Mouse (Mus musculus) forebrain, embryonic 15.5 days (tissue): Measurements from ENCODE around the gene Tenm4. TPM values are rescaled to one million over a fixed set of nuclear protein-coding genes. Genes with fewer than 3 reads are reported as not detected.
"Not testable (repeated sequence)": the region's sequence is repeated elsewhere in the genome, so short reads cannot be mapped to it uniquely, and the experiment has no call there.

Experiments used
- ATAC-seq: fragments of 200-750 bp; cut with Nextera tagmentation; replicated peaks from 2 replicates; pipeline ENCODE4 v1.8.0; 2017; ENCODE audit warnings: mild to moderate bottlenecking, moderate TSS enrichment, moderate library complexity
- H3K27ac ChIP-seq: fragments of 300-500 bp; sonication (generic); replicated peaks from 2 replicates; pipeline ENCODE4 v1.5.1; 2015; ENCODE audit warnings: mild to moderate bottlenecking, inconsistent platforms
- H3K27me3 ChIP-seq: fragments of 300-500 bp; sonication (generic); 2 replicates; pipeline ENCODE4 v1.6.1; 2015; ENCODE audit warnings: inconsistent platforms
- H3K36me3 ChIP-seq: fragments of 300-500 bp; sonication (generic); 2 replicates; pipeline ENCODE4 v1.6.1; 2015; ENCODE audit warnings: mild to moderate bottlenecking, inconsistent platforms
- H3K4me1 ChIP-seq: fragments of 300-500 bp; sonication (generic); 2 replicates; pipeline ENCODE4 v1.6.1; 2015; ENCODE audit warnings: inconsistent platforms
- H3K4me2 ChIP-seq: fragments of 300-500 bp; sonication (generic); replicated peaks from 2 replicates; pipeline ENCODE4 v1.6.1; 2015; ENCODE audit warnings: mild to moderate bottlenecking, inconsistent platforms
- H3K4me3 ChIP-seq: fragments of 300-500 bp; sonication (generic); 2 replicates; pipeline ENCODE4 v1.5.1; 2015; ENCODE audit warnings: mild to moderate bottlenecking, inconsistent platforms
- H3K9ac ChIP-seq: fragments of 300-500 bp; sonication (generic); replicated peaks from 2 replicates; pipeline ENCODE4 v1.6.1; 2015; ENCODE audit warnings: mild to moderate bottlenecking, inconsistent platforms
- H3K9me3 ChIP-seq: fragments of 300-500 bp; sonication (generic); 2 replicates; pipeline ENCODE4 v1.6.1; 2016; ENCODE audit warnings: inconsistent platforms
- WGBS: fragments of 180-500 bp; shearing (Covaris S2); methylation state at CpG from one replicate; pipeline ENCODE4 v1.1.7; 2015; ENCODE audit warnings: mixed read lengths; 5-methylcytosine and 5-hydroxymethylcytosine counted together
- microRNA counts: library from miRNA; unstranded; fragments of <30 nt; microRNA quantifications from one replicate; lab custom pipeline; 2016
- microRNA-seq: library from miRNA; unstranded; fragments of <30 nt; microRNA quantifications from one replicate; pipeline ENCODE4, GENCODE M21; 2016
- polyA plus RNA-seq: library from polyadenylated mRNA; unstranded; fragments of >200 nt; fragmentation: Nextera tagmentation; extraction: Ambion mirVana; gene quantifications from 2 replicates; pipeline ENCODE4 v1.2.1, GENCODE M21; 2015

The Tenm4 gene
- polyA plus RNA-seq, 1 experiment from 2014 or later: 103 TPM

- Histone ChIP-seq H3K9me3 (no peaks in the 10 kb centered on the region), H3K36me3 (no peaks in the 10 kb centered on the region), H3K4me3 (no peak overlapping the region), H3K9ac (no peak overlapping the region), H3K4me2 (no peak overlapping the region), H3K27me3 (no peaks in the 10 kb centered on the region), H3K27ac (no peak overlapping the region), H3K4me1 (0 out of 2 replicates have a peak, but pooled peaks cover 5% of the 10 kb centered on the region)
- ATAC-seq: peak; percentile 67
- 0% methylated on average over 2 of the region's 2 CpGs for WGBS
Observed at GRCm38 (mm10) chr7:96915452-96916105, 744.5 kb downstream of the Tenm4 start.

GRCm38 (mm10) chr7:96920447-96921095 lies 749.5 kb downstream of the Tenm4 start:
- ATAC-seq: peak; percentile 63; the same call in 1 of the 2 replicates

DNA sequence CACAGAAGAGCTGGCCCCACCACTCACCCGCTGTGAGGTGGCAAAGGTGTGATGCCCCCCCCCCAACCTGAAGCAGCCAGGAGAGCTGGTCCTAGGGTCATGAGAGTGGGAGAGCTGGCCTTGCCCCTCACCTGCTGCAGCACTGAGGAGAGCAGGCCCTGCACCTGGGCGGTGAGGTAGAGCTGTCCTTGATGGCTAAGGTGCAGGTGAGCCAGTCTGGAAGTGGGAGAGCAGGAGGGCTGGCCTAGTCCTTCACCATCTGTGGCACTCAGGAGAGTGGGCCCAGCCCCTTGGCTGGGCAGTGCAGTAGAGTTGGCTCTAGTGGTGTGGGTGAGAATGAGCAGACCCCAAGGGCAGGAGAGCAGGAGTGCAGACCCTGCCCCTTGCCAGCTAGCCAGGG lies 751.9 kb downstream of the Tenm4 start:
- Histone ChIP-seq H3K4me1 (0 out of 2 replicates have a peak, but pooled peaks cover 5% of the 10 kb centered on the region), H3K27ac (no peak overlapping the region), H3K9ac (no peak overlapping the region), H3K27me3 (no peaks in the 10 kb centered on the region), H3K4me3 (no peak overlapping the region), H3K4me2 (no peak overlapping the region), H3K36me3 (no peaks in the 10 kb centered on the region), H3K9me3 (no peaks in the 10 kb centered on the region)
- 95% methylated on average over 2 of the region's 2 CpGs for WGBS
- ATAC-seq: no peak

More at GRCm38 (mm10) chr7:96920447-96921095, 749.5 kb downstream of the Tenm4 start:
- Histone ChIP-seq H3K4me3 (no peak overlapping the region), H3K4me1 (0 out of 2 replicates have a peak, but pooled peaks cover 5% of the 10 kb centered on the region), H3K9ac (no peak overlapping the region), H3K27me3 (no peaks in the 10 kb centered on the region), H3K9me3 (no peaks in the 10 kb centered on the region), H3K4me2 (no peak overlapping the region), H3K27ac (no peak overlapping the region), H3K36me3 (no peaks in the 10 kb centered on the region)
- WGBS: 35% methylated on average over 7 of the region's 7 CpGs

- H3K4me2 ChIP-seq: no peak overlapping the region
- 7% methylated on average over 5 of the region's 5 CpGs for WGBS
- H3K4me3 ChIP-seq: no peak overlapping the region
- no peaks in the 10 kb centered on the region for H3K4me1 ChIP-seq
- no peak for ATAC-seq
- H3K27me3 ChIP-seq: no peaks in the 10 kb centered on the region
- no peaks in the 10 kb centered on the region for H3K36me3 ChIP-seq
- H3K9ac ChIP-seq: no peak overlapping the region
- no peak overlapping the region for H3K27ac ChIP-seq
- no peaks in the 10 kb centered on the region for H3K9me3 ChIP-seq
Observed at GRCm38 (mm10) chr7:96943715-96944377, 772.8 kb downstream of the Tenm4 start.

- H3K4me2 ChIP-seq, H3K9ac ChIP-seq, H3K4me3 ChIP-seq, H3K9me3 ChIP-seq, ATAC-seq, H3K27ac ChIP-seq, H3K27me3 ChIP-seq, H3K4me1 ChIP-seq, H3K36me3 ChIP-seq: not testable (repeated sequence)
- 91% methylated on average over 8 of the region's 8 CpGs for WGBS
Observed at GRCm38 (mm10) chr7:96946501-96946900, 775.5 kb downstream of the Tenm4 start.

DNA sequence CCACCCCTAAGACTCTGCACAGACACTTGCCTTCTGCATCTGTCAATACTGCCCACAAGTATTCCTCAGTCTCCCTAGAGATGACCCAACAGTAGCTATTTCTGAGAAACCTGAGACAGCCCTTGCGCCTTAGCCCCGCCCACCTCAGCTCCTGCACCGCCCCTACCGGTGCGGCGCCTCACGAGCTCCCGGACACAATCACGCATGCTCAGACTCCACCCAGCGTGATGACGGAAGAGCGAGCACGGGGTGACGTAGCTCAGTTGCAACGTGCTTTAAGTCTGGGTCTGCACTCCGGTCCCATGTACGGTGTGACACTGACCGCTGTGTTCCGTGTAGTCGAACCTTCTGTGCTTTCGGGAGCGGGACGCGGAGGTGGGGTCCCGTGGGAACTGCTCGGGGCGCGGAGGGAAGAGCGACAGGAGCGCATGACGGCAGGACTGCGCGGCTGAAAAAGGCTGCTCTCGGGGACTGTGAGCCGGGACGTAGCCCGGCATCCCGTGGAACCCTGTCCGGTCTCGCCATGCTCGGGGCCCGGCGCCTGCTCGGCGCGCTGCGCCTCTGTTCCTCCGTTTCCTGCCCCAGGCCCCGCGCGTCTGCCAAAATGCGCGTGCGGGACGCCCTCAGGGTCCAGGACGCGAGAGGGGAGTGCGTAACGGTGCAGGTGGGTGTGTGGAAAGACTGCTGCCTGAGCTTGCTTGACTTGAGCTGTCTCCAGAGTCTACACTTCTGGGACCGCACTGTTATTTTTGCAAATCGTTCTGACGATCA lies 780.4 kb downstream of the Tenm4 start, which contains the start of gene Nars2:
TSS of gene Nars2 (plus strand) at position 225 of the 771 bp plus-strand sequence.
- peak; percentile 100 for ATAC-seq
- Histone ChIP-seq H3K9ac (peak within 1 kb of the TSS; percentile 79), H3K4me3 (peak within 1 kb of the TSS; percentile 71), H3K36me3 (no peaks in the 10 kb centered on the region), H3K4me2 (peak within 1 kb of the TSS; percentile 74), H3K9me3 (no peaks in the 10 kb centered on the region), H3K27ac (peak within 1 kb of the TSS; percentile 75), H3K27me3 (no peaks in the 10 kb centered on the region), H3K4me1 (peaks cover 24% of the 10 kb centered on the region)
- under 1% methylated on average over 62 of the region's 62 CpGs for WGBS

DNA sequence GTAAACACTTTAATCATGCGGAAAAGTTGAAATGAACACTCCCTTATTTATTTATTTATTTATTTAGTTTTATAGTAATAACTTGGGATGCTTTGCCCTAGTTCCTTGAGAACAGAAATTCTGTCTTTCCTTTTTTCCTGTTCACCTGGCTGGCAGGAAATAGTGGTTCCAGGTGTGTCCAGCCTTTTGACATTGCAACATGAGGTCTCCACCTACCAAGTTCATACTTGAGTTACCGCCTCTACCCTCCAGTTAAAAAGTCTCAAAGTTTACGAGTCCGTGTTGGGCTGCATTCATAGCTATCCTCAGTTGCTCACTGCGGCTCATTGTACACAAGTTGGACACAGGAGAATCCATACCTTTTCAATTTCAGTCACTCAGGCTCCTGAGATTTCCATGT lies 781.0 kb downstream of the Tenm4 start:
- Histone ChIP-seq H3K36me3 (no peaks in the 10 kb centered on the region), H3K9me3 (no peaks in the 10 kb centered on the region), H3K9ac (peak overlapping the region; percentile 79), H3K4me1 (peaks cover 24% of the 10 kb centered on the region), H3K4me2 (peak overlapping the region; percentile 74), H3K27me3 (no peaks in the 10 kb centered on the region), H3K4me3 (peak overlapping the region; percentile 71), H3K27ac (no peak overlapping the region)
- ATAC-seq: no peak
- WGBS: 33% methylated on average over 5 of the region's 5 CpGs

DNA sequence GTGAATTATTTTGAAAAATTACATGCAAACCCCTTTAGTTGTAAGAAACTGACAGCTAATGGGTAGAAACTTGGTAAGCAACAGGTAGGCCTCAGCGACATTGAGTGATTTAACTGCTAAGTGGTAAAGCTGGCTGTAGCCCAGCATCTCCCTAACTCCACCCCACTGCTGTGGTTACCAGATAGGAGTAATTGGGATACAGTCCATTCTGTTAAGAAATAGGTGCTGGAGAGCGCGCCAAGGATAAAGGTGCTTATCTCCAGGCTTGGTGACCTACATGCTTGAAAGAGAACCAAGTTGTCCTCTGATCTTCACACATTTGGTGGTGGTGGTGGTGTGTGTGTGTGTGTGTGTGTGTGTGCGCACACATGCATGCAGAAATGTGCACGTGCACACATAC lies 788.1 kb downstream of the Tenm4 start:
- Histone ChIP-seq H3K4me2 (no peak overlapping the region), H3K9me3 (no peaks in the 10 kb centered on the region), H3K4me3 (no peak overlapping the region), H3K4me1 (0 out of 2 replicates have a peak, but pooled peaks cover 2% of the 10 kb centered on the region), H3K36me3 (peaks cover 6% of the 10 kb centered on the region; the same call in 1 of the 2 replicates), H3K27me3 (no peaks in the 10 kb centered on the region), H3K27ac (no peak overlapping the region), H3K9ac (no peak overlapping the region)
- WGBS: 95% methylated on average over 5 of the region's 5 CpGs
- ATAC-seq: no peak

MicroRNAs encoded within 50 kb of the gene (microRNA counts, 519-probe panel; counts per million panel counts)
- 3,049 counts per million, percentile 73 among the panel's probes with 10 or more counts for microRNA mmu-miR-708 (lab: Ali Mortazavi, UCI)

Small RNA genes lying within 50 kb of the gene (microRNA-seq; reads per million reads assigned to microRNA genes)
- gene Mir6394: not detected
- 8,655 reads per million, percentile 95 among the genes with 10 or more reads in this experiment for gene Mir708
